Mouse (Mus musculus): ENCODE data around the gene Grid2.

DNA sequence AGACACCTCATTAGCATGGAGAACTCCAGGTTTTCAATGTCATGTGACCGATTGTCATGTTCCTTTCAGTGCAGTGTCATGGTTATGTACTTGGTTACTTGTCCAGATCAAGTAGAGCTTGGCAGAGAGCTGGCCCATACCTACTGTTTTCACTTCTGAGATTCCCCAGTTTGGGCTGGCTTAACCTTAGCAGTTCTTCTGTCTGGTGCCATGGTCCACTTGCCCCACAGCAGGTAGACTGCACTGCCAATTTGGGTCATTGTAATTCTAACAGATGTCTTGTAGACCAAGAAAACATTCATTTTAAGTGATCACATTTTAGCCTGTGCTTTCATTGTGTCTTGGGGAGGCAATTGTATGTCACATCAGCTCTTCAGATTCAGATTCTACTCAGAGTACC is 990.3 kb downstream of the Grid2 start:
- TF ChIP-seq TAL1 (IDR thresholded peaks at IDR 0.05; ENCODE audit: low read length), result no peak
- no peak for TF ChIP-seq GATA1 (IDR thresholded peaks at IDR 0.05; ENCODE audit: low read length)

Measured in erythroblast, embryonic 14.5 days (primary cell).